Mouse (Mus musculus) liver, embryonic 14.5 days (tissue): ENCODE measurements around the gene Crhr1. TPM values are rescaled to one million over a fixed set of nuclear protein-coding genes. Genes with fewer than 3 reads are reported as not detected.

Experiments used
- ATAC-seq: fragments of 200-750 bp; cut with Nextera tagmentation; 2 replicates; pipeline ENCODE4 v1.8.0; 2017; ENCODE audit warnings: moderate number of reproducible peaks, mild to moderate bottlenecking, moderate library complexity; ENCODE audit not compliant: insufficient read depth
- DNase-seq, 3 experiments: peaks; one replicate each; pipeline ENCODE4 v3.0.0-alpha.2; 2012 to 2013; ENCODE audit warnings: low read depth in 3 of 3, low spot score in 3 of 3
- H3K27ac ChIP-seq: fragments of 300-500 bp; sonication (generic); 2 replicates; pipeline ENCODE4 v1.5.1; 2014; ENCODE audit warnings: moderate library complexity, mild to moderate bottlenecking, control low read depth, inconsistent platforms
- H3K27me3 ChIP-seq: fragments of 300-500 bp; sonication (generic); 2 replicates; pipeline ENCODE4 v1.6.1; 2014; ENCODE audit warnings: mild to moderate bottlenecking, low read length, moderate library complexity; ENCODE audit not compliant: control insufficient read depth, insufficient read depth
- H3K36me3 ChIP-seq: fragments of 300-500 bp; sonication (generic); replicated peaks from 2 replicates; pipeline ENCODE4 v1.6.1; 2014; ENCODE audit warnings: low read depth; ENCODE audit not compliant: control insufficient read depth, insufficient read depth
- H3K4me1 ChIP-seq, 2 experiments: fragments of 200-500 bp in 1 of 2; fragments of 300-500 bp in 1 of 2; sonication (generic) in 1 of 2; replicated peaks; 2 replicates each; pipeline ENCODE4 v1.6.1; 2012 to 2014; ENCODE audit warnings: antibody characterized with exemption in 1 of 2, inconsistent platforms in 1 of 2, low read length in 1 of 2; ENCODE audit not compliant: control insufficient read depth in 2 of 2, insufficient read depth in 2 of 2
- H3K4me2 ChIP-seq: fragments of 300-500 bp; sonication (generic); 2 replicates; pipeline ENCODE4 v1.6.1; 2014; ENCODE audit warnings: low read depth, mild to moderate bottlenecking, control low read depth, moderate library complexity
- H3K4me3 ChIP-seq, 2 experiments: fragments of 200-500 bp in 1 of 2; fragments of 300-500 bp in 1 of 2; sonication (generic) in 1 of 2; 2 replicates each; pipeline ENCODE4 v1.5.1; 2012 to 2014; ENCODE audit warnings: low read depth in 2 of 2, low read length in 2 of 2, mild to moderate bottlenecking in 2 of 2, control low read depth in 1 of 2, inconsistent platforms in 1 of 2, moderate library complexity in 1 of 2; ENCODE audit not compliant: insufficient read depth in 1 of 2
- H3K9ac ChIP-seq: fragments of 300-500 bp; sonication (generic); replicated peaks from 2 replicates; pipeline ENCODE4 v1.6.1; 2014; ENCODE audit warnings: mild to moderate bottlenecking, control low read depth, moderate library complexity
- H3K9me3 ChIP-seq: fragments of 300-500 bp; sonication (generic); 2 replicates; pipeline ENCODE4 v1.6.1; 2016; ENCODE audit warnings: low read length, mixed read lengths; ENCODE audit not compliant: control insufficient read depth
- CTCF ChIP-seq: IDR thresholded peaks from 2 replicates; pipeline ENCODE4 v1.5.1; 2016; ENCODE audit warnings: antibody characterized with exemption, low read depth, control low read depth
- EP300 ChIP-seq: IDR thresholded peaks from 2 replicates; pipeline ENCODE4 v1.6.1; 2016; ENCODE audit warnings: antibody characterized with exemption, low read depth
- WGBS: fragments of 180-500 bp; shearing (Covaris S2); extraction: QIAGEN DNeasy Blood & Tissue Kit; methylation state at CpG from one replicate; pipeline ENCODE4 v1.1.7; 2014; ENCODE audit not compliant: insufficient replicate concordance; 5-methylcytosine and 5-hydroxymethylcytosine counted together
- polyA plus RNA-seq, 2 experiments: library from polyadenylated mRNA; depleted of rRNA in 1 of 2; stranded (reverse) in 1 of 2; unstranded in 1 of 2; fragments of >200 nt; fragmentation: Nextera tagmentation in 1 of 2; extraction: Ambion mirVana in 1 of 2; gene quantifications; 2 replicates each; pipeline versions ENCODE4 v1.2.1 to v1.2.3; 2012 to 2014

The Crhr1 gene
- polyA plus RNA-seq, 2 experiments = not detected

GRCm38 (mm10) chr11:104154332-104154731 is 21.7 kb downstream of the Crhr1 start:
- ATAC-seq = no peak
- no peak overlapping the region for H3K9ac ChIP-seq
- H3K36me3 ChIP-seq = no peaks in the 10 kb centered on the region
- WGBS = 55% methylated on average over 4 of the region's 4 CpGs
- peaks cover 3% of the 10 kb centered on the region; the same call in 1 of the 2 replicates for H3K27me3 ChIP-seq
- H3K4me2 ChIP-seq = no peak overlapping the region
- H3K9me3 ChIP-seq = no peaks in the 10 kb centered on the region
- TF ChIP-seq CTCF (no peak), EP300 (no peak)
- no peak overlapping the region for H3K4me3 ChIP-seq
- no peak overlapping the region for H3K27ac ChIP-seq
- DNase-seq = no peak
- H3K4me1 ChIP-seq = no peaks in the 10 kb centered on the region

- WGBS = 31% methylated on average over 9 of the region's 9 CpGs
- Histone ChIP-seq H3K36me3 (no peaks in the 10 kb centered on the region), H3K4me2 (no peak overlapping the region), H3K4me3 (no peak overlapping the region), H3K9ac (no peak overlapping the region), H3K27ac (no peak overlapping the region), H3K27me3 (peaks cover 3% of the 10 kb centered on the region; the same call in 1 of the 2 replicates), H3K4me1 (no peaks in the 10 kb centered on the region), H3K9me3 (no peaks in the 10 kb centered on the region)
- DNase-seq (no peak), ATAC-seq (no peak)
- TF ChIP-seq CTCF = no peak
- no peak for TF ChIP-seq EP300
These were observed 22.4 kb downstream of the Crhr1 start for GRCm38 (mm10) chr11:104154820-104155635.

DNA sequence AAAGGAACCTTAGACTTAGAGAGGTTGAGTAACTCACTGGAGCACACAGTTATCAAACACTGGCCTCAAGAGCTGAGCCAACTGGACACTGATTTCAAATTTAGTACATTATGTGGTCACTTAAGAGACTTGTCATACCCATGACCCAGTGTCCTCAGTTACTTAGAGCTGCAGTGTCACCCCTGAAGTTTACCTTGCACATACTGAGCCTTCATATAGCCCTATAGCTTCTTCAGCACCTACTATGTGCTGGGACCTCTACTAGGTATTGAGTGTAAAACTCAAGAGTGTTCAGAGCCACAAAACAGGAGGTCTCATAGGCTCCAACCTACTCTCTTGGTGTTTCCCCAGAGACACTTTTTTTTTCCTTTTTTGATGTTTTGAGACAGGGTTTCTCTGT is 23.2 kb downstream of the Crhr1 start:
- Histone ChIP-seq H3K4me3 (no peak overlapping the region), H3K27me3 (peaks cover 3% of the 10 kb centered on the region; the same call in 1 of the 2 replicates), H3K4me1 (no peaks in the 10 kb centered on the region), H3K9ac (no peak overlapping the region), H3K9me3 (no peaks in the 10 kb centered on the region), H3K27ac (no peak overlapping the region), H3K4me2 (no peak overlapping the region), H3K36me3 (no peaks in the 10 kb centered on the region)
- ATAC-seq = no peak
- no peak for DNase-seq
- TF ChIP-seq EP300 (no peak), CTCF (no peak)

DNA sequence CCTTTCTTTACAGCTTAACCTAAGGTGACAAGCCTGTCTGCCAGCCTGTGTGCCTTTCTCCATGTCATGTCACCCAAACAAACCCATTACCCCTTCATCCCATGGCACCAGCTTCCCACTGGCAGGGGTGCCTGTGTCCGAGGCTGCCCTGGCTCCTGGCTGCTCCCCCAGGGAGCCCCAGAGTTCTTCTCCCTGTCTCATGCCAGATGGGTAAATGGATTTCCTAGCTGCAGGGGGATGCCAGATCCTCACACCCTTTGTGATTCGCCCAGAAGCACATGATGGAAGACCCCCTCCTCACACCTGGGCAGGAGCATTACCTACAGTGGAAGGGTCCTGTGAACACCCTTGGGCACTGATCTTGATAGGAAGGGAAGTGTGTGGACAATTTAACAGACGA is 23.7 kb downstream of the Crhr1 start:
- Histone ChIP-seq H3K36me3 (no peaks in the 10 kb centered on the region), H3K27me3 (peaks cover 3% of the 10 kb centered on the region; the same call in 1 of the 2 replicates), H3K4me3 (no peak overlapping the region), H3K9ac (no peak overlapping the region), H3K9me3 (no peaks in the 10 kb centered on the region), H3K4me1 (no peaks in the 10 kb centered on the region), H3K4me2 (no peak overlapping the region), H3K27ac (no peak overlapping the region)
- ATAC-seq (no peak), DNase-seq (no peak)
- 30% methylated on average over 3 of the region's 3 CpGs for WGBS
- TF ChIP-seq EP300 = no peak
- TF ChIP-seq CTCF = no peak

DNA sequence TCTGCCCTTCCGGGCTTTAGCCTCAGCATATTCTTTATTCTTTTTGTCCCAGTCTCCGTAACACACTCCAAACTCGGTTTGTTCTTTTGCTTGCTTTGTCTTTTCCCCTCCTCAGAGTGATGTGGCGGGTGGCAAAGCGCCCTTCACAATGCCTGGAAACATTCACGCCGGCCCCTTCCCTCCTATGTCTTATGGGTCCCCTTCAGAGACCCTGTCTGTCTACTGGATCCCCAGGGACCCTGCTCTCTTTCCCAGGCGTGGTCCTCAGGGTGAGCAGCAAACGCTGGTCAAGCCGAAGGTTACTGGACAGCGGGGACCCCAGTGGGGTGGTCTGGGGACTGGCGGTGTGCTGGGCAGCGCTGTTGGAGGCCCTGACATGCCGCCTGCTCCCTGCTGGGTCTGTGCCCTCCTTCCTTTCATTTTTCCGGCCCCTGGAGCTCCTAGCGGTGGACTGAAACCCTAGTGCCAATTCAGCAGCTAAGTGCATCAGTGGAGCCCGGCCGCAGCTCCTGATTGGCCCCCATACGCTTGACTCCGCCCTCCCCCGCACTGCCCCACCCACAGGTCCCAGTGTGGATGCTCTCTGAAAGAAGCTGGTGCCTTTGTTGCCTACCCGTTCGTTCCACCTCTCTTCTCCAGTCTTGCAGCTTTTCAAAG is 25.1 kb downstream of the Crhr1 start:
- Histone ChIP-seq H3K4me3 (no peak overlapping the region), H3K27ac (no peak overlapping the region), H3K9me3 (no peaks in the 10 kb centered on the region), H3K9ac (no peak overlapping the region), H3K27me3 (peaks cover 3% of the 10 kb centered on the region; the same call in 1 of the 2 replicates), H3K4me1 (no peaks in the 10 kb centered on the region), H3K36me3 (no peaks in the 10 kb centered on the region), H3K4me2 (no peak overlapping the region)
- WGBS = 6% methylated on average over 23 of the region's 23 CpGs
- DNase-seq (no peak), ATAC-seq (no peak)
- TF ChIP-seq EP300 (no peak), CTCF (no peak)
